Mouse (Mus musculus) embryonic stem cell, embryonic (primary cell): ENCODE data around the gene Trnau1ap.

Experiments
- CTCF ChIA-PET, 4 experiments: fragments of 300-600 bp in 2 of 4; fragments of 350-600 bp in 2 of 4; sonication (Branson Sonifier 250); formaldehyde crosslinking; loops; one replicate each; lab custom pipeline; 2022; ENCODE audit warnings: inconsistent platforms in 2 of 4; lab: Charles Lee
- POLR2A ChIA-PET, 4 experiments: fragments of 300-600 bp in 2 of 4; fragments of 350-600 bp in 2 of 4; sonication (Branson Sonifier 250); formaldehyde crosslinking; loops; one replicate each; lab custom pipeline; 2022; ENCODE audit warnings: antibody characterized with exemption in 4 of 4, inconsistent platforms in 1 of 4; lab: Charles Lee

The Trnau1ap gene

GRCm38 (mm10) chr4:132329115-132329834, at the start of gene Trnau1ap:
Trnau1ap (minus strand) TSS chr4:132329538.
- ChIA-PET CTCF (interaction anchor here in 3 of 4 experiments (0.6 to 1.5 kb wide), 13 partner anchors 9 to 282 kb away, joined by 3 to 8 read pairs (median 3); no protein-coding TSS in a partner anchor), POLR2A (interaction anchor here (0.5 to 13.9 kb wide), 87 partner anchors 8 to 1707 kb away, joined by 3 to 322 read pairs (median 4); partner anchors contain the start of genes Rab42 (in 3 of the 4), Rcc1 (in 2 of the 4), Taf12 (in 2 of the 4) and Atpif1 (in 1 of the 4))

DNA sequence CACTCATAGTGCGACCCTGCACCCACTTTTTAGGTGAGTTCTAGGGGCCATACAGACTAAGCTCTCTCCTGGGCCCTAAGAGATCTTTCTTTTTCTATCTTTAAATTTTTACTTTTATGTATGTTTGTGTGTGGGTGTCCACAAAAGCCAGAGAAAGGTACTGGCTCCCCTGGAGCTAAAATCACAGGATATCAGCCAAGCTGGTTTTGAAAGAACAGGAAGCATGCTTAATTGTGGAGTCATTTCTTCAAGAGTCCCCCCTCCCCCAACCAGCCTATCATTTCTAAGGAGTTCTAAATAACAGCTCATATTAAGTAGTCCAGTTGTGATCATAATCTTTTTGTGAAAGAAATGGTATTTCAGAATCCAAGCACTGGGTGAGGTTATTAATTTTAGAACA, 44.5 kb upstream of the Trnau1ap start:
- CTCF ChIA-PET, result no interaction called here
- POLR2A ChIA-PET, result interaction anchor here in 3 of 4 experiments (0.5 to 2.5 kb wide), 15 partner anchors 10 to 167 kb away, joined by 3 to 7 read pairs (median 4); partner anchors contain the start of genes Taf12 (in 1 of the 3) and Trnau1ap (in 1 of the 3)

DNA sequence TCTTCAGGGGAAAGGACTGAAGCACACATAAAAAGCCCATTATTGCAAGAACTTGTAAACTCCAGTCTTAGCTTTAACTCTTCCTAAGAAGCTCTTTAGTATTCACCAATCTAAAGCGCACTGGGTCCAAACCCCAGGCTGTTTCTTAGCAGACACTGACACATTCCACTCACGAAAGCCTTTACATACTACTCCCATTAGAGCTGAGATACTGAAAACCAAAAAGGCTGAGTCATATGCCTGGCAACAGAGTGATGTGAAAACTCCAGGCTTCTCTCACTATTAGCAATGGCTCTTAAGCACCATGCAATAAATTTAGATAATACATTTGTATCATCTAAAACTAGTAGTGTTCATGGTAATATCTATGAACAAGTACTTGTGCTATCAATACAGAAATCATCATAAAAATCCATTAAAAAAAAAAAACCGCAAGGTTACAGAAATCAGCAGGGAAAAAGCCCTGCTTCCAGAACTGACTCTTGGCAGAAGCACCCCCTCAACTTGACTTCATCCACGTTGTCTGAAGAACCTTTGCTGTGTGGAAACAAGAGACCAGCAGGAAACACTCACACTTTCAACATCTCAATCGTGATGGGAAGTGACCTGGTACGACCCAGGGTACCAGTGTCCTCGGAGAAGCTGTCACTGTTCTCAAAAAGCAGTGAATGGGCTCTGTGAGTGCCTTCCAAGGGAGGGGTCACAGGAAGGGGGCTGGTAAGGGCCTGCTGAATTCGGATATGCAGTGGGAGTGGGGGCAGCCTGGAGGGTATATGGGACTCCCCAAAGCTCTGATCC, 40.8 kb upstream of the Trnau1ap start:
- ChIA-PET POLR2A (interaction anchor here in 3 of 4 experiments (0.7 to 3.5 kb wide), 7 partner anchors 11 to 1497 kb away, joined by 3 to 26 read pairs (median 6); partner anchors contain the start of genes Rcc1 (in 1 of the 3) and Taf12 (in 1 of the 3)), CTCF (no interaction called here)

DNA sequence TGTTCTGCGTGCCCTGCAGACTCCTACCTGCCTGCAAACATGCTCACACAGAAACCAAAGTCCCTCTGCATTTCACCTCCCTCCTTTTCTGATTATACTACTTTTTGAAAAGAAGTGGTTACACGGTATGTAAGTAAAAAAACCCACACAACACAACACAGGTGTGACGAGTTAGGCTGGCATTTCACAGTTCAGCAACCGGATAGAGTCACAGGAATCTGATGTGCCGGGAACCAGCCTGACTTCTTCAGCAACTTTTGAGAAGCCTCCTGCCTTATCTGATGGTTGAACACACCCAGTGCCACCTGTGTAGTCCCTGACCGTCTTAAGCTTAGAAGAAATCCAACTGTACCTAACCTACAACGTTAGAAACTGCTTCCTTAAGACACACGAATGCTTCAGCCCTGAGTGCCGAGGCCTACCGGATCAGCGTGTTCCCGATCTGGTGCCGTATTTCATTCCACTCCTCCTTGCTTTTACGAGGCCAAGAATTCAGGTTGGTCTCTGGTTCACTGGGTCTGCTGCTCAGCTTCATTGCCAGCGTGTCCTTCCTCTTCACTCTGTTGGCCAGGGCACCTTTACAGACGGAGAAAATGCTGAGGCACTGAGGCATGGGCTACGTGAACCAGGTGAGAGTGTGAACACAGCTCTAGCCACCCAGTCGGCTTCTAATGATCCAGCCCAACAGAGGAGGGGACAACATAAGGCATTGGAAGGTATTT, 38.3 kb upstream of the Trnau1ap start:
- POLR2A ChIA-PET, result interaction anchor here (0.7 to 3.5 kb wide), 13 partner anchors 9 to 143 kb away, joined by 3 to 26 read pairs (median 5); partner anchors contain the start of genes Rcc1 (in 1 of the 4) and Sesn2 (in 1 of the 4)
- CTCF ChIA-PET, result interaction anchor here in 1 of 4 experiments (1.4 kb wide), 1 partner anchor 21 kb away, joined by 3 read pairs; no protein-coding TSS in a partner anchor

DNA sequence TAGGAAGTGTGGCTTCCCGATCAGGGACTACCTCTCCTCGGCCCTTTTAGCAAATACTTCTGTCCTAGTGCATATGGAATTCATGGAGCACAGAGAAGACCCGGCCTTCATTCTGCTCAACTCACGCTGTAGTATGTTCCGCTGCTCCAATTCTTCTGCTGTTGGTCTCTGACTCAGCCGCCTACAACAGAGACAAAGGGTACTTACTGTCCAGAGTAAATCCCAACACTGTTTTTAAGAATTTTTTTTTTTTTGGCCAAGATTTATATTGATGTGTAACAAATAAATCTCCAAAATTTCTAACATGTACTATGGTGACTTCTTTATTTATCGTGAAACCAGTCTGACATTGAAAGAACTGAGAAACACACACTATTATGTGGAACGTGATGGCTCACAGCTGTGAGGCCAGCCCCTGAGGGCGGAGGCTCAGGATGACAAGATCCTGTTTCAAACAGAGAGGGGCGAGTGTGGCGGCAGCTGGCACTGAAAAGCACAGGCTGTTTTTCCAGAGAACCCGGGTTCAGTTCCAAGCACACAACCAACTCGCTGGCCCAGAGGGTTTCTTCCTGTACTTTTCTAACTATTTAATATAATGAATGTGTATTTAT, 36.2 kb upstream of the Trnau1ap start:
- CTCF ChIA-PET, result interaction anchor here in 2 of 4 experiments (0.6 kb wide), 2 partner anchors 84 to 944 kb away, joined by 3 read pairs; no protein-coding TSS in a partner anchor
- POLR2A ChIA-PET, result interaction anchor here in 1 of 4 experiments (0.8 kb wide), 1 partner anchor 14 kb away, joined by 3 read pairs; no protein-coding TSS in a partner anchor

DNA sequence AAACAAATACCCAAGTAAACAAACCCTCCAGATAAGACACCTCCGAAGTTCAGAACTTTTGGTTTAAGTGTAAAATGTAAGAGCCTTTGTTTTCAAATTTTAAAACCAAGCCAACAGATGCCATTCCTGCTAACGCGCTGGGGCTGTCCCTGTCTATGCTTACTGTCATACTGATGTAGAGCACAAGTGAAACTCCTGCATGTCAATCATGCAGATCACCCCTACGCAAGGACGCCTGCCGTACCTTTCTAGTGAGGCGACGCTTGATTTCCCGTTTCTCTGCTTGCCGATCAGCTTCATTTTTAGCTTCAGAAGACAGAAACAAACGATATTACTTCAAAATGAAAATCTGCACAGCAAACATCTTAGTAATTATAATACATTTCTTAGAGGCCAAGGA, 34.1 kb upstream of the Trnau1ap start:
- ChIA-PET CTCF (interaction anchor here in 1 of 4 experiments (0.6 to 0.8 kb wide), 2 partner anchors 58 to 393 kb away, joined by 3 read pairs; partner anchors contain the start of gene Smpdl3b), POLR2A (interaction anchor here in 2 of 4 experiments (1.3 to 1.9 kb wide), 5 partner anchors 10 to 152 kb away, joined by 3 to 6 read pairs (median 4); partner anchors contain the start of gene Sesn2 (in 1 of the 2))

DNA sequence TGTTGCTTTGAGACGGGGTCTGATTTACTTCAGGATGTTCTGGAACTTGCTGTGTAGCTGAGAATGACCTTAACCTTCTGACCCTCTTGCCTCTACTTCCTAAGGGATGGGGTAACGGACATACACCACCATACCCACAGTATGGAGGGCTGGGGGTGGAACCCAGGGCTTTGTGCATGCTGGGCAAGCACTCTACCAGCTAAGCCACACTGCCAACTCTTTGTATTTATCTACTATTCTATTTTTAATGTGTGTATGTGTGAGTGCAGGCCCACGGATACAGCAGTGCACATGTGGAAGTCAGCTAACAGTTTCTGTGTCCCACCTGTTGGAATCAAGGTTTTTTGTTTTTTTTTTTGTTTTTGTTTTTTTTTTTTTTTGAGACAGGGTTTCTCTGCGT, 30.2 kb upstream of the Trnau1ap start:
- ChIA-PET POLR2A (interaction anchor here in 3 of 4 experiments (0.9 to 14.6 kb wide), 27 partner anchors 9 to 174 kb away, joined by 3 to 133 read pairs (median 5); partner anchors contain the start of gene Atpif1 (in 1 of the 3)), CTCF (interaction anchor here in 2 of 4 experiments (0.6 to 1.6 kb wide), 3 partner anchors 46 to 180 kb away, joined by 3 to 4 read pairs (median 3); no protein-coding TSS in a partner anchor)

DNA sequence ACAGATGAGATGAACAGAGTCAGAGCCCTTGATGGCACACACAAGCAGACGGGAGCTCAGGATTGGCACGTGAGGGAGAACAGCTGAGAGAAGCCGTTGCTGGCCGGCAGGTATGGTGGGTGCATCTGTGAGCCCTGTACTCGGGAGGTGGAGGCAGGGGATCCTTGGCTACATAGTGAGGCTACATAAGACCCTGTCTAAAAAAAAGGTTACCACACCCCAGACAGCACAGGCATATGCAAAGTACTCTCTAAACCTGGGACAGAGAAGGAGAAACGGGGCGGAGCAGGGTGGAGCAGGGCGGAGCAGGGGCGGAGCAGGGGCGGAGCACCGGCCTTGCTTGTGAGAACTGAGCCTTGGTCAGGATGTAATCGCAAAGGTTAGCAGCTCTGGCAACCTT, 26.8 kb upstream of the Trnau1ap start:
- ChIA-PET CTCF (interaction anchor here in 2 of 4 experiments (0.5 to 1.2 kb wide), 2 partner anchors 44 to 157 kb away, joined by 3 to 8 read pairs; no protein-coding TSS in a partner anchor), POLR2A (interaction anchor here in 3 of 4 experiments (0.5 to 14.6 kb wide), 38 partner anchors 7 to 486 kb away, joined by 3 to 133 read pairs (median 4); partner anchors contain the start of genes Rab42 (in 2 of the 3), Sesn2 (in 2 of the 3) and Trnau1ap (in 1 of the 3))

GRCm38 (mm10) chr4:132355403-132355802, 26.1 kb upstream of the Trnau1ap start:
- POLR2A ChIA-PET, result interaction anchor here in 3 of 4 experiments (0.6 to 14.6 kb wide), 27 partner anchors 13 to 177 kb away, joined by 3 to 133 read pairs (median 5); partner anchors contain the start of genes Rab42 (in 2 of the 3) and Sesn2 (in 1 of the 3)
- CTCF ChIA-PET, result no interaction called here

GRCm38 (mm10) chr4:132354571-132354970, 25.2 kb upstream of the Trnau1ap start:
- ChIA-PET CTCF (interaction anchor here in 1 of 4 experiments (1.4 kb wide), 1 partner anchor 159 kb away, joined by 4 read pairs; no protein-coding TSS in a partner anchor), POLR2A (interaction anchor here (0.7 to 14.6 kb wide), 47 partner anchors 10 to 1507 kb away, joined by 3 to 222 read pairs (median 7); partner anchors contain the start of genes Taf12 (in 2 of the 4), Trnau1ap (in 2 of the 4), Gmeb1 (in 1 of the 4) and Med18 (in 1 of the 4))

DNA sequence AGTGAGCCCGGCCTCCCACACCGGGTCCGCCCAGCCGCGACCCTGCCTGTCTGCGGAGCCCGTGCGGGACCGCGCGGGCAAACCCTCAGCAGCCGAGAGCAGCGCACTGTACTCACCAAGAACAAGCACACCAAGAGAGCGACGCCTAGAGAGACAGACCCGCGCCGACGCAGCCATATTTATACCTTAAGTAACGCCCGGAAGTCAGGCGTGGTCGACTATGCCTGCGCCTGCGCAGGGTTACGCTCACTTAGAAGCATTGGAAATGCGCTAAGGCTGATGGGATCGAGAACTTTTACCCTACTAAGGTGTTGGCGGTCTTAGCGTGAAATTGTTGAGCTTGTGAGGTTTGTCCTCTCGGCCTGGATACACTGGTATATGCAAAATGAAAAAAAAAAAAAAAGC, 24.1 kb upstream of the Trnau1ap start, which contains the start of gene Rcc1:
Rcc1 (minus strand) TSS at position 125 of the 405 bp plus-strand sequence.
- ChIA-PET POLR2A (interaction anchor here (0.5 to 14.6 kb wide), 143 partner anchors 8 to 1290 kb away, joined by 3 to 222 read pairs (median 4); partner anchors contain the start of genes Gmeb1 (in 2 of the 4), Rab42 (in 2 of the 4), Sesn2 (in 2 of the 4) and Taf12 (in 2 of the 4)), CTCF (interaction anchor here in 2 of 4 experiments (0.5 to 1.4 kb wide), 3 partner anchors 55 to 161 kb away, joined by 3 to 5 read pairs (median 4); no protein-coding TSS in a partner anchor)

DNA sequence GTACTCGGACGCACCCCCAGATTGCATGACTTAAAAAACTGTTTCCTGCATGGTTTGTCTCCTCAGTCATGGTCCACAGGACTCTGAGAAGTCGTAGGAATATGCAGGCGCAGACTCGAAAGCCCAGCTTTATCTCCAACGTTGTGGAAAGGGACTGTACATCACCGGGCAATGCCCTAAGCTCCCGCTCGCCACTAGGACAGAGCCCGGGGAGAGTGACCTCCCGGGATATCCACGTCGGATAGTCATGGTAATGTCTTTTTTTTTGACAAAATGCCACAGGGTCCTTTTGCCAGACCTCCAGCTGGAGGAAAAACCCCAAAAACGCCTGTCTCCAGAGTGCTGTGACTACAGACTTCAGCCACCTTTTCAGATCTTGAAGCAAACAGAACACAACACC, 23.4 kb upstream of the Trnau1ap start:
- ChIA-PET POLR2A (interaction anchor here (0.6 to 14.6 kb wide), 48 partner anchors 9 to 1440 kb away, joined by 3 to 222 read pairs (median 6); partner anchors contain the start of genes Atpif1 (in 2 of the 4), Taf12 (in 2 of the 4), Gmeb1 (in 1 of the 4) and Sesn2 (in 1 of the 4)), CTCF (no interaction called here)

DNA sequence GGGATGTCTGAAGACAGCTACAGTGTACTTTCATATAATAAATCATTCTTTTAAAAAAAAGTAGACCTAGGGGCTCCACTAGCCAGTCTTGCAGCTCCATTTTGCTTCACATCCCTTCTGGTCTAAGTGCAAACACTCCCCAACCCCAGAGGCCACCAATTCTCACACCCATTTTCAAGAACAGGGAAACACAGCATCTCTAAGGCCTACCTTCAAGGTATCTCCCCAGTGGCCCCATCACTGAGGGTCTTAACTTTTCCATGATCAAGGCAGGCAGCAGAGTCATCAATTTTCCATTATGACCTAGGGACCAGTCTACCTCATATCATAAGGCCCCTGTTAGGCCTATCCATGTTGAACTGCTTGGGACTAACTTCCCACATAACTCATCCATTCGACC, 22.1 kb upstream of the Trnau1ap start:
- POLR2A ChIA-PET, result interaction anchor here (0.5 to 14.6 kb wide), 92 partner anchors 8 to 1773 kb away, joined by 3 to 222 read pairs (median 5); partner anchors contain the start of genes Sesn2 (in 3 of the 4), Srsf4 (in 3 of the 4), Gmeb1 (in 2 of the 4) and Taf12 (in 2 of the 4)
- CTCF ChIA-PET, result interaction anchor here in 2 of 4 experiments (1.3 to 2.3 kb wide), 3 partner anchors 22 to 60 kb away, joined by 3 to 6 read pairs (median 6); partner anchors contain the start of gene Trnau1ap (in 1 of the 2)

GRCm38 (mm10) chr4:132350854-132351253, 21.5 kb upstream of the Trnau1ap start:
- ChIA-PET CTCF (interaction anchor here in 2 of 4 experiments (0.6 to 2.3 kb wide), 6 partner anchors 21 to 164 kb away, joined by 3 to 6 read pairs (median 4); partner anchors contain the start of gene Trnau1ap (in 1 of the 2)), POLR2A (interaction anchor here (0.5 to 14.6 kb wide), 105 partner anchors 7 to 1773 kb away, joined by 3 to 222 read pairs (median 5); partner anchors contain the start of genes Sesn2 (in 3 of the 4), Srsf4 (in 3 of the 4), Trnau1ap (in 3 of the 4) and Gmeb1 (in 2 of the 4))
